Mouse (Mus musculus): ENCODE data around the gene Cldn14. TPM values are rescaled to one million over a fixed set of nuclear protein-coding genes. Genes with fewer than 3 reads are reported as not detected.

Gene Cldn14
- polyA plus RNA-seq, 1 experiment from 2014 or later = not detected

Other genes with a start within 250 kb of the Cldn14 start
- 31.9 and 32.1 TPM in 2 replicates for gene Morc3, start 176.7 kb downstream of the Cldn14 start, polyA plus RNA-seq (2015; fragmentation: Nextera tagmentation; extraction: Ambion mirVana)
- gene Chaf1b, start 124.9 kb downstream of the Cldn14 start, polyA plus RNA-seq (2015; fragmentation: Nextera tagmentation; extraction: Ambion mirVana) = 13.2 and 26.7 TPM in 2 replicates
- 0.06 TPM in 1 of 2 replicates, not detected in the other for gene Sim2, start 76.1 kb upstream of the Cldn14 start, polyA plus RNA-seq (2015; fragmentation: Nextera tagmentation; extraction: Ambion mirVana)